16 mouse cellular contexts compared by ENCODE assay signal in the genomic region with DNA sequence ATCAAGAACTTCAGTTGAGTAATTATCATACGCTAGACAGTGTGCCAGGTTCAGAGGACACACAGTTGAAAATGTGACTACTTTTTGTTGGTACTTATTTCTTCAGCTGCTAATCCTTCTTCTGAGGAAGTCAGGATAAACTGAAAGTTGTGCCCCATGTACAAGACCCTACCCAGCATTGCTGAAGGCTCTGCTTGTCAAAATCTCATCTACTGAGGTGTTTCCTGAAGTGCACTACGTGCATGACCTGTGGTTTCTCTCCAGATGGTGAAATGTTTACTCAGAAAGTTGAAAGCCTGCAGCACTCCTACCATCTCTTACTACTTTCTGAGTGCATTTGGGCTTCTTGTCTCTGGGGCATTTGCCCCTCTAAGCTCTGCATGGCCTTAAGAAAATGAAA.
"Had no signal": no experiment of that assay in that cellular context is flagged by ENCODE, and none has a peak within 500 bp of the region (broad histone marks: within the 10 kb centered on the region; RNA-seq: fewer than 3 reads in every experiment).

No protein-coding gene starts in this region.

- H3K36me3 ChIP-seq: neural tube, embryonic 13.5 days; neural tube, embryonic 15.5 days; stomach, embryonic 15.5 days had no signal

- H3K27ac ChIP-seq: neural tube, embryonic 13.5 days; neural tube, embryonic 15.5 days; stomach, embryonic 15.5 days; stomach, postnatal 0 days had no signal

- H3K9ac ChIP-seq: neural tube, embryonic 13.5 days; neural tube, embryonic 15.5 days; stomach, embryonic 15.5 days had no signal

- H3K4me3 ChIP-seq: neural tube, embryonic 13.5 days; neural tube, embryonic 15.5 days; stomach, embryonic 15.5 days had no signal

- H3K4me1 ChIP-seq: neural tube, embryonic 13.5 days; neural tube, embryonic 15.5 days had no signal

- DNase-seq: retina, postnatal 1 day; right cerebral cortex, adult 18-20 months; right cerebral cortex, postnatal 14 days; right cerebral cortex, postnatal 25 days; right cerebral cortex, postnatal 4 days; spleen, adult 18-20 months; thymus, adult 18-20 months; thymus, adult 2 months; thymus, postnatal 14 days; thymus, postnatal 25 days; thymus, postnatal 36 days; thymus, postnatal 4 days had no signal

- H3K27me3 ChIP-seq: neural tube, embryonic 13.5 days; neural tube, embryonic 15.5 days; stomach, embryonic 15.5 days had no signal

- H3K4me2 ChIP-seq: neural tube, embryonic 13.5 days; neural tube, embryonic 15.5 days; stomach, embryonic 15.5 days had no signal

- H3K9me3 ChIP-seq: neural tube, embryonic 13.5 days; neural tube, embryonic 15.5 days; stomach, embryonic 15.5 days had no signal
